ENCODE assay signal across 14 mouse cellular contexts in the genomic region with DNA sequence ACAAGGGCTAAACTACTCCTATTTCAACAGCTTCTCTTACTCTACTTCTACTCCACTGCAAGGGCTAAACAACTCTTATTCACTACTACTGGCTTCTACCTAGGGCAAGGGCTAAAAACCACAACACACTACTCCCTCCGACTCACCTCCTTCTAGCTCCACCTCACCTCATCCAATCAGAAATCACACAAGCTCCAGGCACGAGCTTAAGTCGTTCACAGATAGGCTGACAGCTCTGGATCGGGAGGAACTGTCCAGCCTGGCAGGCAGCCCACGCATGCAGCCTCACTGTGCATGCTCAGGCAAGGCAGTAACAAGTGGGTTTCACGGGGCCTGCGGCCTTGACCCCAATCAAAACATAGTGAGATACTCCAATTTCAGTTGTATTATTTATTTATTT. TPM values are rescaled to one million over a fixed set of nuclear protein-coding genes. Genes with fewer than 3 reads are reported as not detected.
DNase-seq lines count a peak whose midpoint lies in the region; ATAC-seq and TF ChIP-seq lines count a peak whose summit lies in the region.
"Had no signal": no experiment of that assay in that cellular context is flagged by ENCODE, and none has a peak within 500 bp of the region (broad histone marks: within the 10 kb centered on the region; RNA-seq: fewer than 3 reads in every experiment).

No protein-coding gene starts in this region.

- H3K4me1 ChIP-seq in limb, embryonic 14.5 days (ENCODE audit: control insufficient read depth, insufficient read depth, low read length): no peaks in the 10 kb centered on the region
- H3K4me1 ChIP-seq: embryonic facial prominence, embryonic 12.5 days had no signal

- no peak for ATAC-seq in limb, embryonic 14.5 days (ENCODE audit: low FRiP score, low read depth)
- ATAC-seq: forebrain, postnatal 0 days had no signal

- H3K9me3 ChIP-seq in limb, embryonic 14.5 days (ENCODE audit: control insufficient read depth, low read length): no peaks in the 10 kb centered on the region
- H3K9me3 ChIP-seq: embryonic facial prominence, embryonic 12.5 days had no signal

- no peak overlapping the region for H3K9ac ChIP-seq in limb, embryonic 14.5 days (ENCODE audit: low read depth, low read length, severe bottlenecking)
- H3K9ac ChIP-seq: embryonic facial prominence, embryonic 12.5 days; forebrain, postnatal 0 days had no signal

- no peaks in the 10 kb centered on the region for H3K36me3 ChIP-seq in limb, embryonic 14.5 days (ENCODE audit: control insufficient read depth, insufficient read depth, low read length)
- H3K36me3 ChIP-seq: embryonic facial prominence, embryonic 12.5 days had no signal

- intact Hi-C loops in left cerebral cortex, postnatal 36 days (cut with DNase I): no loop called here

- no peak overlapping the region for H3K27ac ChIP-seq in limb, embryonic 14.5 days (replicated peaks; ENCODE audit: low read depth, low read length)
- H3K27ac ChIP-seq: embryonic facial prominence, embryonic 12.5 days; heart, adult 2 months had no signal

- no peak overlapping the region for H3K4me2 ChIP-seq in limb, embryonic 14.5 days (replicated peaks; ENCODE audit: low read depth, low read length, severe bottlenecking)
- H3K4me2 ChIP-seq: embryonic facial prominence, embryonic 12.5 days had no signal

- TF ChIP-seq POLR2A in limb, embryonic 14.5 days (IDR thresholded peaks at IDR 0.05; ENCODE audit: borderline replicate concordance, extremely low read depth, insufficient read depth, insufficient read length): no peak

- no peaks in the 10 kb centered on the region for H3K27me3 ChIP-seq in limb, embryonic 14.5 days (ENCODE audit: control insufficient read depth, insufficient read depth, low read length)
- H3K27me3 ChIP-seq: embryonic facial prominence, embryonic 12.5 days had no signal

- 27% methylated on average over 7 of the region's 7 CpGs for WGBS in limb, embryonic 14.5 days

- peak; percentile 1 to 6 for DNase-seq in cerebellum, postnatal 14 days
- no peak for DNase-seq in cerebellum, adult 8-10 months
- DNase-seq in kidney, postnatal 10 days: peak; percentile 24
- no peak for DNase-seq in kidney, adult 11 months
- DNase-seq in embryo, embryonic 9.5 days (ENCODE audit: extremely low spot score): peak; percentile 26
- peak; percentile 4 for DNase-seq in limb, embryonic 14.5 days (ENCODE audit: low spot score)
- no peak for DNase-seq in gastrocnemius, postnatal 10 days
- no peak for DNase-seq in left cerebral cortex, postnatal 36 days (ENCODE audit: low spot score in 2 of 2)
- DNase-seq: forebrain, postnatal 0 days; lung, postnatal 36 days had no signal

- H3K4me3 ChIP-seq in limb, embryonic 14.5 days (replicated peaks; ENCODE audit: low read length): no peak overlapping the region
- H3K4me3 ChIP-seq: embryonic facial prominence, embryonic 12.5 days; heart, adult 2 months had no signal

RNA-seq across cellular contexts. Expression of a gene that starts 8.3 kb away (rescaled TPM):
- polyA plus RNA-seq in limb, embryonic 14.5 days (2012; rRNA removed): 2.6 and 2.8 TPM in 2 replicates
- 1.1 and 1.5 TPM in 2 replicates for polyA plus RNA-seq in limb, embryonic 14.5 days (2014; fragmentation: Nextera tagmentation; extraction: Ambion mirVana)
- total RNA-seq in gastrocnemius, postnatal 10 days (2021): 1 to 10 TPM; 1.6 to 2.6 TPM
- under 1 TPM; 0.15 to 0.18 TPM for total RNA-seq in left cerebral cortex, postnatal 36 days (2021)

RNA-seq across cellular contexts. Expression of a gene that starts 33.5 kb away (rescaled TPM):
- 0.83 and 1.5 TPM in 2 replicates for polyA plus RNA-seq in limb, embryonic 14.5 days (2012; rRNA removed)
- 2.1 and 2.2 TPM in 2 replicates for polyA plus RNA-seq in limb, embryonic 14.5 days (2014; fragmentation: Nextera tagmentation; extraction: Ambion mirVana)
- total RNA-seq in gastrocnemius, postnatal 10 days (2021): 1 to 10 TPM; 2.0 to 2.7 TPM
- under 1 TPM in 1 of 2 experiments, not detected in 1; 0.25 TPM for total RNA-seq in left cerebral cortex, postnatal 36 days (2021)

RNA-seq across cellular contexts. Expression of a gene that starts 59.7 kb away (rescaled TPM):
- 0.03 TPM in 1 of 2 replicates, not detected in the other for polyA plus RNA-seq in limb, embryonic 14.5 days (2012; rRNA removed)
- polyA plus RNA-seq in limb, embryonic 14.5 days (2014; fragmentation: Nextera tagmentation; extraction: Ambion mirVana): not detected in 2 replicates
- total RNA-seq in gastrocnemius, postnatal 10 days (2021): not detected
- not detected for total RNA-seq in left cerebral cortex, postnatal 36 days (2021)
- total RNA-seq: forebrain, postnatal 0 days; left cerebral cortex, postnatal 25 days; midbrain, postnatal 0 days had no signal
- polyA plus RNA-seq: embryonic facial prominence, embryonic 12.5 days; midbrain, postnatal 0 days had no signal

Comparison
In these comparisons a context has a peak if more than half of its experiments do, and no peak if none do; other contexts are left out.
1. DNase-seq: peak in cerebellum, postnatal 14 days (2 of 2), kidney, postnatal 10 days (single experiment), embryo, embryonic 9.5 days (single experiment) and limb, embryonic 14.5 days (single experiment); none in cerebellum, adult 8-10 months (single experiment), kidney, adult 11 months (single experiment), gastrocnemius, postnatal 10 days (single experiment) and left cerebral cortex, postnatal 36 days (0 of 2).